Comparison of ENCODE assay signal across 19 mouse cellular contexts in genomic region chr6:115382712-115383111, GRCm38 (mm10). TPM values are rescaled to one million over a fixed set of nuclear protein-coding genes. Genes with fewer than 3 reads are reported as not detected.
DNase-seq lines count a peak whose midpoint lies in the region; ATAC-seq and TF ChIP-seq lines count a peak whose summit lies in the region.
"Had no signal": no experiment of that assay in that cellular context is flagged by ENCODE, and none has a peak within 500 bp of the region (broad histone marks: within the 10 kb centered on the region; RNA-seq: fewer than 3 reads in every experiment).

No protein-coding gene starts in this region.

- 48% methylated on average over 5 of the region's 5 CpGs for whole genome bisulfite sequencing in kidney, adult 2 months
- 87% methylated on average over 5 of the region's 5 CpGs for WGBS in hindbrain, embryonic 13.5 days

- H3K27ac ChIP-seq in kidney, adult 2 months (ENCODE audit: insufficient read depth, low read depth, low read length): peak overlapping the region; percentile 71
- no peak overlapping the region for H3K27ac ChIP-seq in hindbrain, embryonic 13.5 days
- H3K27ac ChIP-seq: embryonic facial prominence, embryonic 10.5 days; forebrain, embryonic 15.5 days; heart, embryonic 13.5 days; liver, embryonic 14.5 days; neural tube, embryonic 13.5 days had no signal

- H3K4me1 ChIP-seq in kidney, adult 2 months (ENCODE audit: control insufficient read depth, insufficient read depth, low read length): peaks cover 2% of the 10 kb centered on the region; the same call in 1 of the 2 replicates
- H3K4me1 ChIP-seq in megakaryocyte, embryonic 14.5 days: peaks cover 73% of the 10 kb centered on the region
- H3K4me1 ChIP-seq in hindbrain, embryonic 13.5 days (replicated peaks): no peaks in the 10 kb centered on the region
- H3K4me1 ChIP-seq: embryonic facial prominence, embryonic 10.5 days; forebrain, embryonic 15.5 days; neural tube, embryonic 13.5 days had no signal

- H3K4me3 ChIP-seq in kidney, adult 2 months (ENCODE audit: insufficient read depth, low read depth, low read length): no peak overlapping the region
- peak overlapping the region; percentile 82 for H3K4me3 ChIP-seq in megakaryocyte, embryonic 14.5 days (replicated peaks)
- H3K4me3 ChIP-seq in hindbrain, embryonic 13.5 days: no peak overlapping the region
- H3K4me3 ChIP-seq: embryonic facial prominence, embryonic 10.5 days; erythroblast, embryonic 14.5 days; forebrain, embryonic 15.5 days; heart, embryonic 13.5 days; neural tube, embryonic 13.5 days had no signal

- no peak overlapping the region for H3K9ac ChIP-seq in hindbrain, embryonic 13.5 days
- H3K9ac ChIP-seq: forebrain, embryonic 15.5 days; heart, embryonic 13.5 days; liver, embryonic 14.5 days; neural tube, embryonic 13.5 days had no signal

- H3K9me3 ChIP-seq in megakaryocyte, embryonic 14.5 days: no peaks in the 10 kb centered on the region
- no peaks in the 10 kb centered on the region for H3K9me3 ChIP-seq in hindbrain, embryonic 13.5 days
- H3K9me3 ChIP-seq: embryonic facial prominence, embryonic 10.5 days; forebrain, embryonic 15.5 days; heart, embryonic 13.5 days; neural tube, embryonic 13.5 days had no signal

- no peak for TF ChIP-seq CTCF in kidney, adult 2 months (conservative IDR thresholded peaks at IDR 0.05; ENCODE audit: insufficient read depth, insufficient read length, low read depth, low read length)

- H3K27me3 ChIP-seq in kidney, adult 2 months (replicated peaks; ENCODE audit: control insufficient read depth, insufficient read depth, low read length): no peaks in the 10 kb centered on the region
- no peaks in the 10 kb centered on the region for H3K27me3 ChIP-seq in megakaryocyte, embryonic 14.5 days (replicated peaks)
- H3K27me3 ChIP-seq in hindbrain, embryonic 13.5 days: no peaks in the 10 kb centered on the region
- H3K27me3 ChIP-seq: forebrain, embryonic 15.5 days; neural tube, embryonic 13.5 days had no signal

- ATAC-seq in megakaryocyte, adult 5-6 weeks (ENCODE audit: poor library complexity, severe bottlenecking): no peak
- ATAC-seq in hindbrain, embryonic 13.5 days (ENCODE audit: low FRiP score): no peak
- ATAC-seq: CD4-positive, CD25-positive, alpha-beta regulatory T cell, adult 4 months; forebrain, embryonic 15.5 days; hindbrain, embryonic 16.5 days had no signal

- peak; percentile 67 for DNase-seq in kidney, adult 2 months
- DNase-seq in kidney, adult 18-20 months: no peak
- peak; percentile 6 to 23 for DNase-seq in heart, postnatal 14 days
- DNase-seq in kidney, postnatal 36 days: peak; percentile 34 to 67
- DNase-seq: cerebellum, postnatal 25 days; layer of hippocampus, postnatal 36 days; left cerebral cortex, postnatal 4 days; thymus, postnatal 25 days had no signal

- no peaks in the 10 kb centered on the region for H3K36me3 ChIP-seq in kidney, adult 2 months (ENCODE audit: control insufficient read depth, insufficient read depth, low read length)
- H3K36me3 ChIP-seq in megakaryocyte, embryonic 14.5 days (replicated peaks; ENCODE audit: low read length): peaks cover 27% of the 10 kb centered on the region
- H3K36me3 ChIP-seq in hindbrain, embryonic 13.5 days: no peaks in the 10 kb centered on the region
- H3K36me3 ChIP-seq: embryonic facial prominence, embryonic 10.5 days; forebrain, embryonic 15.5 days; heart, embryonic 13.5 days; neural tube, embryonic 13.5 days had no signal

- TF ChIP-seq POLR2A in kidney, adult 2 months (IDR thresholded peaks at IDR 0.05; ENCODE audit: low read depth, low read length): no peak

- intact Hi-C loops in heart, postnatal 14 days (cut with DNase I): no loop called here

- H3K4me2 ChIP-seq in hindbrain, embryonic 13.5 days: no peak overlapping the region
- H3K4me2 ChIP-seq: forebrain, embryonic 15.5 days; heart, embryonic 13.5 days; neural tube, embryonic 13.5 days had no signal

RNA-seq across cellular contexts. Expression of gene Pparg, which starts 22.0 kb away (rescaled TPM):
- polyA plus RNA-seq in kidney, adult 2 months (2012; rRNA removed): 12.8 and 13.5 TPM in 2 replicates
- polyA plus RNA-seq in megakaryocyte, embryonic 14.5 days (2012; ENCODE audit: insufficient read depth, low replicate concordance): 0.79 and 4.3 TPM in 2 replicates
- total RNA-seq in megakaryocyte, adult 5-6 weeks (2015): 2.8 and 6.5 TPM in 2 replicates
- 2.0 and 2.7 TPM in 2 replicates for total RNA-seq in megakaryocyte, adult 5-6 weeks (2017)
- 10 to 100 TPM; 14.1 to 21.6 TPM for total RNA-seq in heart, postnatal 14 days (2021)
- 0.30 and 0.45 TPM in 2 replicates for polyA plus RNA-seq in hindbrain, embryonic 13.5 days (2015; fragmentation: Nextera tagmentation; extraction: Ambion mirVana)
- polyA plus RNA-seq: erythroblast, embryonic 14.5 days; forebrain, embryonic 15.5 days had no signal
